Mouse (Mus musculus) CH12.LX (cell line): ENCODE measurements at regions not wholly inside any gene's neighbourhood (a gene's known extent, or its start where the extent isn't known, plus 50 kb on each side); places are given as distances from the start of the nearest gene placed in this dataset.

Source experiments
- DNase-seq: peaks from one replicate; pipeline ENCODE4 v3.0.0-alpha.2; 2013; ENCODE audit errors: extremely low read depth
- H3K27ac ChIP-seq: 2 replicates; pipeline ENCODE4 v1.5.1; 2012; ENCODE audit warnings: low read depth, mild to moderate bottlenecking, control low read depth, moderate library complexity; ENCODE audit not compliant: insufficient read depth
- H3K27me3 ChIP-seq: replicated peaks from 2 replicates; pipeline ENCODE3; 2012; ENCODE audit warnings: inconsistent platforms
- H3K36me3 ChIP-seq, 2 experiments: replicated peaks in 1 of 2; 2 replicates each; pipeline versions ENCODE3 to v1.6.1; 2012; ENCODE audit warnings: inconsistent platforms in 1 of 2, low read length in 1 of 2, mild to moderate bottlenecking in 1 of 2, mixed read lengths in 1 of 2, moderate library complexity in 1 of 2; ENCODE audit not compliant: control insufficient read depth in 1 of 2, insufficient read depth in 1 of 2
- H3K4me1 ChIP-seq, 2 experiments: 2 replicates each; pipeline ENCODE4 v1.6.1; 2012; ENCODE audit warnings: inconsistent platforms in 1 of 2, moderate library complexity in 1 of 2; ENCODE audit not compliant: insufficient read depth in 2 of 2, control insufficient read depth in 1 of 2
- H3K4me2 ChIP-seq: 2 replicates; pipeline ENCODE4 v1.6.1; 2012; ENCODE audit warnings: low read depth, mild to moderate bottlenecking, control low read depth; ENCODE audit not compliant: poor library complexity, insufficient read depth, severe bottlenecking
- H3K4me3 ChIP-seq, 3 experiments: fragments of 150-350 bp in 1 of 3; sonication (generic) in 1 of 3; replicated peaks in 1 of 3; 2 replicates each; pipeline versions ENCODE3 to v1.5.1; 2011 to 2012; ENCODE audit warnings: low read depth in 2 of 3, low read length in 2 of 3, mild to moderate bottlenecking in 2 of 3, moderate library complexity in 2 of 3, control low read depth in 1 of 3, improper control_type of control experiment in 1 of 3, inconsistent platforms in 1 of 3, mixed read lengths in 1 of 3; ENCODE audit not compliant: poor library complexity in 1 of 3
- H3K79me2 ChIP-seq: replicated peaks from 2 replicates; pipeline ENCODE4 v1.6.1; 2012; ENCODE audit warnings: mild to moderate bottlenecking, moderate library complexity; ENCODE audit not compliant: control insufficient read depth, poor library complexity, insufficient read depth, severe bottlenecking; ENCODE audit errors: extremely low read depth
- H3K9ac ChIP-seq: 2 replicates; pipeline ENCODE4 v1.6.1; 2012; ENCODE audit warnings: low read depth, mild to moderate bottlenecking, control low read depth, moderate library complexity; ENCODE audit not compliant: insufficient read depth
- H3K9me3 ChIP-seq: replicated peaks from 2 replicates; pipeline ENCODE3; 2012; ENCODE audit warnings: low read length, inconsistent platforms, mixed read lengths
- ETS1 ChIP-seq: conservative IDR thresholded peaks from 2 replicates; pipeline ENCODE4 v1.6.1; 2012; ENCODE audit warnings: low read depth, mild to moderate bottlenecking, inconsistent platforms, low read length, improper control_type of control experiment, moderate library complexity
- JUN ChIP-seq: IDR thresholded peaks from 2 replicates; pipeline ENCODE4 v1.6.1; 2011; ENCODE audit warnings: low read depth, mild to moderate bottlenecking, low read length, improper control_type of control experiment, moderate library complexity; ENCODE audit not compliant: insufficient read depth
- MAX ChIP-seq: IDR thresholded peaks from 2 replicates; pipeline ENCODE4 v1.6.1; 2011; ENCODE audit warnings: low read length, improper control_type of control experiment
- MEF2A ChIP-seq: IDR thresholded peaks from 2 replicates; pipeline ENCODE4 v1.6.1; 2014; ENCODE audit warnings: low read depth, mild to moderate bottlenecking, inconsistent platforms, low read length, improper control_type of control experiment, borderline replicate concordance
- MXI1 ChIP-seq: IDR thresholded peaks from 2 replicates; pipeline ENCODE4 v1.6.1; 2011; ENCODE audit warnings: mild to moderate bottlenecking, low read depth, low read length, improper control_type of control experiment
- MYC ChIP-seq: IDR thresholded peaks from 2 replicates; pipeline ENCODE4 v1.6.1; 2011; ENCODE audit warnings: low read depth, mild to moderate bottlenecking, improper control_type of control experiment, low read length
- PAX5 ChIP-seq: IDR thresholded peaks from 2 replicates; pipeline ENCODE4 v1.6.1; 2012; ENCODE audit warnings: low read length, inconsistent platforms, mixed read lengths
- POLR2AphosphoS2 ChIP-seq: IDR thresholded peaks from 2 replicates; pipeline ENCODE4 v1.6.1; 2011; ENCODE audit warnings: low read depth, low read length, improper control_type of control experiment
- RAD21 ChIP-seq: IDR thresholded peaks from 2 replicates; pipeline ENCODE4 v1.6.1; 2011; ENCODE audit warnings: low read depth, mild to moderate bottlenecking, low read length, improper control_type of control experiment, moderate library complexity
- SIN3A ChIP-seq: IDR thresholded peaks from 2 replicates; pipeline ENCODE4 v1.6.1; 2012; ENCODE audit warnings: low read length, improper control_type of control experiment, inconsistent platforms
- TBP ChIP-seq: conservative IDR thresholded peaks from 2 replicates; pipeline ENCODE4 v1.6.1; 2011; ENCODE audit warnings: low read depth, low read length, improper control_type of control experiment
- UBTF ChIP-seq: IDR thresholded peaks from 2 replicates; pipeline ENCODE4 v1.6.1; 2012; ENCODE audit warnings: low read depth, mild to moderate bottlenecking, inconsistent platforms, low read length, improper control_type of control experiment, moderate library complexity
- ZC3H11A ChIP-seq: IDR thresholded peaks from 2 replicates; pipeline ENCODE4 v1.6.1; 2012; ENCODE audit warnings: low read depth, mild to moderate bottlenecking, inconsistent platforms, low read length, improper control_type of control experiment
- ZNF384 ChIP-seq: IDR thresholded peaks from 2 replicates; pipeline ENCODE4 v1.6.1; 2012; ENCODE audit warnings: low read depth, low read length, improper control_type of control experiment, inconsistent platforms
- dilution Hi-C: fragments of 300-500 bp; cut with MboI; formaldehyde crosslinking; loops from 2 replicates; pipeline ENCODE4 v1.14.3; 2020; ENCODE audit warnings: low sequenced_read_pairs; ENCODE audit not compliant: extremely low pct_unique_long_range_greater_than_20kb, extremely low pct_ligation_motif_present
- in situ Hi-C: fragments of 300-500 bp; cut with MboI; formaldehyde crosslinking; loops from 3 replicates; pipeline ENCODE4 v1.14.3; 2019; ENCODE audit warnings: low sequenced_read_pairs, low pct_ligation_motif_present, low pct_unique_long_range_greater_than_20kb, mixed read lengths

GRCm38 (mm10) chr11:111774108-111774679, 708.2 kb downstream of the Kcnj2 start:
- DNase-seq = no peak
- no peak overlapping the region for H3K4me2 ChIP-seq
- dilution Hi-C loops (no loop called here), in situ Hi-C loops (no loop called here)
- no peaks in the 10 kb centered on the region for H3K36me3 ChIP-seq
- H3K4me3 ChIP-seq = no peak overlapping the region
- no peaks in the 10 kb centered on the region for H3K27me3 ChIP-seq
- no peak for TF ChIP-seq ZC3H11A
- no peak for TF ChIP-seq MXI1
- TF ChIP-seq RAD21 = no peak
- TF ChIP-seq MYC = no peak
- TF ChIP-seq POLR2AphosphoS2 = no peak
- no peak for TF ChIP-seq JUN
- TF ChIP-seq TBP = no peak
- TF ChIP-seq MAX = no peak
- no peak for TF ChIP-seq PAX5
- TF ChIP-seq ETS1 = no peak
- no peaks in the 10 kb centered on the region for H3K9me3 ChIP-seq
- H3K4me1 ChIP-seq = no peaks in the 10 kb centered on the region
- no peaks in the 10 kb centered on the region for H3K79me2 ChIP-seq
- no peak overlapping the region for H3K9ac ChIP-seq
- H3K27ac ChIP-seq = no peak overlapping the region

GRCm38 (mm10) chr11:111781321-111781720, 715.4 kb downstream of the Kcnj2 start:
- Histone ChIP-seq H3K4me1 (no peaks in the 10 kb centered on the region), H3K9me3 (no peaks in the 10 kb centered on the region), H3K27me3 (no peaks in the 10 kb centered on the region), H3K9ac (no peak overlapping the region), H3K36me3 (no peaks in the 10 kb centered on the region), H3K4me3 (no peak overlapping the region), H3K4me2 (no peak overlapping the region), H3K27ac (no peak overlapping the region), H3K79me2 (no peaks in the 10 kb centered on the region)
- no peak for DNase-seq
- TF ChIP-seq MEF2A = no peak
- no peak for TF ChIP-seq ZNF384
- no peak for TF ChIP-seq MAX
- no peak for TF ChIP-seq PAX5
- no peak for TF ChIP-seq SIN3A
- no peak for TF ChIP-seq UBTF
- TF ChIP-seq ETS1 = no peak
- in situ Hi-C loops = no loop called here
- dilution Hi-C loops = no loop called here
